Mouse (Mus musculus) kidney, embryonic 14.5 days (tissue): ENCODE measurements around the gene Dock10. TPM values are rescaled to one million over a fixed set of nuclear protein-coding genes. Genes with fewer than 3 reads are reported as not detected.

Experiments used
- ATAC-seq: fragments of 200-750 bp; cut with Nextera tagmentation; 2 replicates; pipeline ENCODE4 v1.8.0; 2017; ENCODE audit warnings: moderate number of reproducible peaks, mild to moderate bottlenecking, moderate TSS enrichment, moderate library complexity; ENCODE audit not compliant: low FRiP score, low TSS enrichment
- H3K27ac ChIP-seq: fragments of 300-500 bp; sonication (generic); 2 replicates; pipeline ENCODE4 v1.5.1; 2014; ENCODE audit warnings: low read depth, mild to moderate bottlenecking, low read length, moderate library complexity, mixed read lengths
- H3K27me3 ChIP-seq: fragments of 300-500 bp; sonication (generic); 2 replicates; pipeline ENCODE4 v1.6.1; 2014; ENCODE audit warnings: mild to moderate bottlenecking, low read length; ENCODE audit not compliant: control insufficient read depth, insufficient read depth
- H3K36me3 ChIP-seq: fragments of 300-500 bp; sonication (generic); 2 replicates; pipeline ENCODE4 v1.6.1; 2014; ENCODE audit warnings: low read length, mixed read lengths; ENCODE audit not compliant: control insufficient read depth, insufficient read depth
- H3K4me1 ChIP-seq: fragments of 300-500 bp; sonication (generic); 2 replicates; pipeline ENCODE4 v1.6.1; 2014; ENCODE audit warnings: low read length, mixed read lengths; ENCODE audit not compliant: control insufficient read depth, insufficient read depth
- H3K4me2 ChIP-seq: fragments of 300-500 bp; sonication (generic); replicated peaks from 2 replicates; pipeline ENCODE4 v1.6.1; 2014; ENCODE audit warnings: low read depth, mild to moderate bottlenecking, low read length
- H3K4me3 ChIP-seq: fragments of 300-500 bp; sonication (generic); 2 replicates; pipeline ENCODE4 v1.5.1; 2014; ENCODE audit warnings: mild to moderate bottlenecking, low read length
- H3K9ac ChIP-seq: fragments of 300-500 bp; sonication (generic); 2 replicates; pipeline ENCODE4 v1.6.1; 2014; ENCODE audit warnings: low read depth, mild to moderate bottlenecking, low read length, moderate library complexity
- H3K9me3 ChIP-seq: fragments of 300-500 bp; sonication (generic); 2 replicates; pipeline ENCODE4 v1.6.1; 2016; ENCODE audit warnings: low read length; ENCODE audit not compliant: control insufficient read depth
- WGBS: fragments of 180-500 bp; shearing (Covaris S2); extraction: QIAGEN DNeasy Blood & Tissue Kit; methylation state at CpG from one replicate; pipeline ENCODE4 v1.1.7; 2014; 5-methylcytosine and 5-hydroxymethylcytosine counted together
- polyA plus RNA-seq: library from polyadenylated mRNA; unstranded; fragments of >200 nt; fragmentation: Nextera tagmentation; extraction: Ambion mirVana; gene quantifications from 2 replicates; pipeline ENCODE4 v1.2.1, GENCODE M21; 2014

Gene Dock10
- polyA plus RNA-seq, 1 experiment from 2014 or later, result 7.1 TPM

- H3K4me1 ChIP-seq, result no peaks in the 10 kb centered on the region
- no peaks in the 10 kb centered on the region for H3K27me3 ChIP-seq
- no peak for ATAC-seq
- H3K36me3 ChIP-seq, result no peaks in the 10 kb centered on the region
- no peak overlapping the region for H3K4me3 ChIP-seq
- no peaks in the 10 kb centered on the region for H3K9me3 ChIP-seq
- no peak overlapping the region for H3K27ac ChIP-seq
- no peak overlapping the region for H3K4me2 ChIP-seq
- 65% methylated on average over 2 of the region's 2 CpGs for WGBS
- no peak overlapping the region for H3K9ac ChIP-seq
These were observed 139.2 kb downstream of the Dock10 start for GRCm38 (mm10) chr1:80619100-80619499.

- no peak overlapping the region for H3K27ac ChIP-seq
- no peak overlapping the region for H3K9ac ChIP-seq
- H3K4me1 ChIP-seq, result no peaks in the 10 kb centered on the region
- 84% methylated on average over 5 of the region's 5 CpGs for WGBS
- H3K4me3 ChIP-seq, result no peak overlapping the region
- no peaks in the 10 kb centered on the region for H3K36me3 ChIP-seq
- no peak overlapping the region for H3K4me2 ChIP-seq
- no peaks in the 10 kb centered on the region for H3K9me3 ChIP-seq
- no peak for ATAC-seq
- H3K27me3 ChIP-seq, result no peaks in the 10 kb centered on the region
These were observed 141.7 kb downstream of the Dock10 start for GRCm38 (mm10) chr1:80616671-80617070.

- no peak overlapping the region for H3K4me3 ChIP-seq
- ATAC-seq, result no peak
- H3K4me1 ChIP-seq, result no peaks in the 10 kb centered on the region
- H3K36me3 ChIP-seq, result no peaks in the 10 kb centered on the region
- no peak overlapping the region for H3K9ac ChIP-seq
- H3K4me2 ChIP-seq, result no peak overlapping the region
- no peak overlapping the region for H3K27ac ChIP-seq
- no peaks in the 10 kb centered on the region for H3K27me3 ChIP-seq
- WGBS, result 92% methylated on average over 5 of the region's 5 CpGs
- no peaks in the 10 kb centered on the region for H3K9me3 ChIP-seq
These were observed 143.6 kb downstream of the Dock10 start for GRCm38 (mm10) chr1:80614750-80615149.

GRCm38 (mm10) chr1:80613395-80614011 is 144.8 kb downstream of the Dock10 start:
- no peaks in the 10 kb centered on the region for H3K4me1 ChIP-seq
- no peaks in the 10 kb centered on the region for H3K27me3 ChIP-seq
- H3K4me2 ChIP-seq, result no peak overlapping the region
- H3K36me3 ChIP-seq, result no peaks in the 10 kb centered on the region
- 84% methylated on average over 4 of the region's 4 CpGs for WGBS
- H3K27ac ChIP-seq, result no peak overlapping the region
- H3K4me3 ChIP-seq, result no peak overlapping the region
- no peak for ATAC-seq
- no peaks in the 10 kb centered on the region for H3K9me3 ChIP-seq
- no peak overlapping the region for H3K9ac ChIP-seq

GRCm38 (mm10) chr1:80607546-80607945 is 150.8 kb downstream of the Dock10 start:
- H3K4me1 ChIP-seq, result no peaks in the 10 kb centered on the region
- no peaks in the 10 kb centered on the region for H3K36me3 ChIP-seq
- no peak overlapping the region for H3K9ac ChIP-seq
- H3K4me3 ChIP-seq, result no peak overlapping the region
- no peaks in the 10 kb centered on the region for H3K9me3 ChIP-seq
- no peak overlapping the region for H3K4me2 ChIP-seq
- H3K27me3 ChIP-seq, result no peaks in the 10 kb centered on the region
- ATAC-seq, result no peak
- H3K27ac ChIP-seq, result no peak overlapping the region
- WGBS, result 74% methylated on average over 4 of the region's 4 CpGs

- H3K4me3 ChIP-seq, result no peak overlapping the region
- H3K4me1 ChIP-seq, result no peaks in the 10 kb centered on the region
- WGBS, result 50% methylated on average over 8 of the region's 8 CpGs
- no peak overlapping the region for H3K27ac ChIP-seq
- no peak for ATAC-seq
- H3K4me2 ChIP-seq, result no peak overlapping the region
- H3K9ac ChIP-seq, result no peak overlapping the region
- no peaks in the 10 kb centered on the region for H3K9me3 ChIP-seq
- H3K27me3 ChIP-seq, result no peaks in the 10 kb centered on the region
- H3K36me3 ChIP-seq, result no peaks in the 10 kb centered on the region
These were observed 152.1 kb downstream of the Dock10 start for GRCm38 (mm10) chr1:80606131-80606754.

GRCm38 (mm10) chr1:80604332-80604731 is 154.0 kb downstream of the Dock10 start:
- Histone ChIP-seq H3K9ac (no peak overlapping the region), H3K27ac (no peak overlapping the region), H3K4me1 (no peaks in the 10 kb centered on the region), H3K4me3 (no peak overlapping the region), H3K4me2 (no peak overlapping the region), H3K9me3 (no peaks in the 10 kb centered on the region), H3K36me3 (no peaks in the 10 kb centered on the region), H3K27me3 (no peaks in the 10 kb centered on the region)
- no peak for ATAC-seq
- WGBS, result 80% methylated on average over 2 of the region's 2 CpGs

- no peaks in the 10 kb centered on the region for H3K27me3 ChIP-seq
- ATAC-seq, result no peak
- H3K9ac ChIP-seq, result no peak overlapping the region
- no peak overlapping the region for H3K4me2 ChIP-seq
- no peaks in the 10 kb centered on the region for H3K4me1 ChIP-seq
- H3K27ac ChIP-seq, result no peak overlapping the region
- WGBS, result 90% methylated on average over 2 of the region's 2 CpGs
- H3K4me3 ChIP-seq, result no peak overlapping the region
- no peaks in the 10 kb centered on the region for H3K9me3 ChIP-seq
- no peaks in the 10 kb centered on the region for H3K36me3 ChIP-seq
These were observed 155.2 kb downstream of the Dock10 start for GRCm38 (mm10) chr1:80603081-80603480.

- no peak overlapping the region for H3K4me3 ChIP-seq
- no peaks in the 10 kb centered on the region; the same call in 1 of the 2 replicates for H3K36me3 ChIP-seq
- H3K9ac ChIP-seq, result no peak overlapping the region
- 71% methylated on average over 5 of the region's 5 CpGs for WGBS
- no peaks in the 10 kb centered on the region for H3K9me3 ChIP-seq
- no peak overlapping the region for H3K4me2 ChIP-seq
- no peaks in the 10 kb centered on the region for H3K27me3 ChIP-seq
- no peaks in the 10 kb centered on the region for H3K4me1 ChIP-seq
- ATAC-seq, result no peak
- H3K27ac ChIP-seq, result no peak overlapping the region
These were observed 175.0 kb downstream of the Dock10 start for GRCm38 (mm10) chr1:80583281-80583680.
